Mouse (Mus musculus) E14TG2a.4 (cell line): ENCODE data around the gene Orm3.

Experiments used
- H3K27me3 ChIP-seq: 2 replicates; pipeline ENCODE4 v1.6.1; 2014; ENCODE audit warnings: low read length, control low read depth; ENCODE audit not compliant: insufficient read depth
- H3K36me3 ChIP-seq: 2 replicates; pipeline ENCODE4 v1.6.1; 2014; ENCODE audit warnings: low read length, control low read depth; ENCODE audit not compliant: insufficient read depth
- H3K4me1 ChIP-seq: replicated peaks from 2 replicates; pipeline ENCODE4 v1.6.1; 2014; ENCODE audit warnings: low read depth, low read length, control low read depth
- H3K4me3 ChIP-seq: replicated peaks from 2 replicates; pipeline ENCODE4 v1.5.1; 2014; ENCODE audit warnings: mild to moderate bottlenecking, low read length
- H3K9me3 ChIP-seq: 2 replicates; pipeline ENCODE4 v1.6.1; 2014; ENCODE audit warnings: low read length, control low read depth
- CTCF ChIP-seq: conservative IDR thresholded peaks from 2 replicates; pipeline ENCODE4 v1.5.1; 2014; ENCODE audit warnings: low read length
- NANOG ChIP-seq: IDR thresholded peaks from 2 replicates; pipeline ENCODE4 v1.6.1; 2014; ENCODE audit warnings: borderline replicate concordance, low read length, mixed read lengths
- POU5F1 ChIP-seq: IDR thresholded peaks from 2 replicates; pipeline ENCODE4 v1.6.1; 2014; ENCODE audit warnings: low read length, borderline replicate concordance

Orm3 gene

GRCm38 (mm10) chr4:63375367-63375766 is 19.4 kb downstream of the Orm3 start:
- Histone ChIP-seq H3K27me3 (no peaks in the 10 kb centered on the region), H3K4me1 (peaks cover 11% of the 10 kb centered on the region; the same call in 1 of the 2 replicates), H3K36me3 (peaks cover 84% of the 10 kb centered on the region), H3K4me3 (no peak overlapping the region), H3K9me3 (no peaks in the 10 kb centered on the region)
- TF ChIP-seq NANOG: no peak
- TF ChIP-seq POU5F1: no peak
- TF ChIP-seq CTCF: no peak

GRCm38 (mm10) chr4:63377483-63377882 is 21.5 kb downstream of the Orm3 start:
- Histone ChIP-seq H3K36me3 (peaks cover 91% of the 10 kb centered on the region), H3K4me3 (no peak overlapping the region), H3K27me3 (no peaks in the 10 kb centered on the region), H3K9me3 (no peaks in the 10 kb centered on the region), H3K4me1 (peaks cover 11% of the 10 kb centered on the region; the same call in 1 of the 2 replicates)
- TF ChIP-seq CTCF (no peak), POU5F1 (no peak), NANOG (no peak)

GRCm38 (mm10) chr4:63382676-63383369 is 26.9 kb downstream of the Orm3 start:
- no peak overlapping the region for H3K4me3 ChIP-seq
- H3K27me3 ChIP-seq: no peaks in the 10 kb centered on the region
- H3K36me3 ChIP-seq: peaks cover 67% of the 10 kb centered on the region
- no peaks in the 10 kb centered on the region for H3K9me3 ChIP-seq
- TF ChIP-seq CTCF: no peak
- peaks cover 16% of the 10 kb centered on the region for H3K4me1 ChIP-seq

- H3K9me3 ChIP-seq: no peaks in the 10 kb centered on the region
- TF ChIP-seq CTCF (no peak), POU5F1 (no peak), NANOG (no peak)
Measured at GRCm38 (mm10) chr4:63383474-63383873, 27.5 kb downstream of the Orm3 start.

GRCm38 (mm10) chr4:63384262-63384661 is 28.3 kb downstream of the Orm3 start:
- TF ChIP-seq NANOG: no peak
- no peak for TF ChIP-seq CTCF
- TF ChIP-seq POU5F1: no peak
- no peaks in the 10 kb centered on the region for H3K9me3 ChIP-seq
- no peak overlapping the region for H3K4me3 ChIP-seq
- H3K27me3 ChIP-seq: no peaks in the 10 kb centered on the region
- H3K36me3 ChIP-seq: peaks cover 59% of the 10 kb centered on the region
- peaks cover 29% of the 10 kb centered on the region for H3K4me1 ChIP-seq

More at GRCm38 (mm10) chr4:63383474-63383873, 27.5 kb downstream of the Orm3 start:
- H3K4me1 ChIP-seq: peaks cover 23% of the 10 kb centered on the region
- no peaks in the 10 kb centered on the region for H3K27me3 ChIP-seq
- peaks cover 67% of the 10 kb centered on the region for H3K36me3 ChIP-seq
- H3K4me3 ChIP-seq: no peak overlapping the region

- H3K36me3 ChIP-seq: peaks cover 49% of the 10 kb centered on the region
- H3K27me3 ChIP-seq: no peaks in the 10 kb centered on the region
- peaks cover 38% of the 10 kb centered on the region for H3K4me1 ChIP-seq
- H3K9me3 ChIP-seq: no peaks in the 10 kb centered on the region
- TF ChIP-seq CTCF: no peak
- no peak for TF ChIP-seq POU5F1
- TF ChIP-seq NANOG: no peak
- no peak overlapping the region for H3K4me3 ChIP-seq
Measured at GRCm38 (mm10) chr4:63385253-63385652, 29.3 kb downstream of the Orm3 start.

- Histone ChIP-seq H3K36me3 (peaks cover 44% of the 10 kb centered on the region), H3K27me3 (no peaks in the 10 kb centered on the region), H3K4me3 (no peak overlapping the region), H3K9me3 (no peaks in the 10 kb centered on the region), H3K4me1 (peaks cover 44% of the 10 kb centered on the region)
- TF ChIP-seq NANOG (no peak), CTCF (no peak), POU5F1 (no peak)
Measured at GRCm38 (mm10) chr4:63385784-63386183, 29.8 kb downstream of the Orm3 start.

GRCm38 (mm10) chr4:63388029-63388428 is 32.1 kb downstream of the Orm3 start:
- H3K9me3 ChIP-seq: no peaks in the 10 kb centered on the region
- H3K36me3 ChIP-seq: peaks cover 29% of the 10 kb centered on the region
- no peak overlapping the region for H3K4me3 ChIP-seq
- peaks cover 56% of the 10 kb centered on the region for H3K4me1 ChIP-seq
- H3K27me3 ChIP-seq: no peaks in the 10 kb centered on the region
- TF ChIP-seq POU5F1 (no peak), CTCF (no peak), NANOG (no peak)

- no peak for TF ChIP-seq NANOG
- TF ChIP-seq POU5F1: no peak
- TF ChIP-seq CTCF: no peak
- Histone ChIP-seq H3K4me1 (peaks cover 58% of the 10 kb centered on the region), H3K9me3 (no peaks in the 10 kb centered on the region), H3K36me3 (peaks cover 41% of the 10 kb centered on the region), H3K4me3 (no peak overlapping the region), H3K27me3 (no peaks in the 10 kb centered on the region)
Measured at GRCm38 (mm10) chr4:63389121-63389886, 33.3 kb downstream of the Orm3 start.
